Comparison of ENCODE assay signal across 23 mouse cellular contexts in genomic region chr1:65103273-65103672, GRCm38 (mm10). TPM values are rescaled to one million over a fixed set of nuclear protein-coding genes. Genes with fewer than 3 reads are reported as not detected.
DNase-seq lines count a peak whose midpoint lies in the region; ATAC-seq and TF ChIP-seq lines count a peak whose summit lies in the region.
"Had no signal": no experiment of that assay in that cellular context is flagged by ENCODE, and none has a peak within 500 bp of the region (broad histone marks: within the 10 kb centered on the region; RNA-seq: fewer than 3 reads in every experiment).

Gene Cryga, minus strand, starts transcription at chr1:65103373.

- no peak within 1 kb of the TSS for H3K4me2 ChIP-seq in midbrain, embryonic 11.5 days
- no peak within 1 kb of the TSS for H3K4me2 ChIP-seq in midbrain, embryonic 13.5 days (replicated peaks)
- no peak within 1 kb of the TSS for H3K4me2 ChIP-seq in forebrain, embryonic 12.5 days

- ATAC-seq in midbrain, embryonic 11.5 days (ENCODE audit: low FRiP score): no peak
- no peak for ATAC-seq in midbrain, embryonic 13.5 days
- ATAC-seq in forebrain, embryonic 12.5 days (ENCODE audit: low FRiP score): no peak
- ATAC-seq: activated CD4-positive, CD25-positive, alpha-beta regulatory T cell, adult 4 months; forebrain, embryonic 14.5 days; forebrain, embryonic 16.5 days; Patski had no signal

- no peak within 1 kb of the TSS for H3K27ac ChIP-seq in midbrain, embryonic 11.5 days (ENCODE audit: low read depth, low read length)
- no peak within 1 kb of the TSS for H3K27ac ChIP-seq in midbrain, embryonic 13.5 days
- no peak within 1 kb of the TSS for H3K27ac ChIP-seq in ES-Bruce4 (ENCODE audit: insufficient read depth, low read length)
- no peak within 1 kb of the TSS for H3K27ac ChIP-seq in forebrain, embryonic 12.5 days

- no peak for TF ChIP-seq EP300 in ES-Bruce4 (IDR thresholded peaks at IDR 0.05; ENCODE audit: insufficient read depth, low read depth, low read length)

- H3K9me3 ChIP-seq in midbrain, embryonic 11.5 days (ENCODE audit: control insufficient read depth, low read length): no peaks in the 10 kb centered on the region
- H3K9me3 ChIP-seq in midbrain, embryonic 13.5 days: no peaks in the 10 kb centered on the region
- no peaks in the 10 kb centered on the region for H3K9me3 ChIP-seq in ES-Bruce4 (replicated peaks; ENCODE audit: control insufficient read depth, insufficient read depth, low read length, poor library complexity, severe bottlenecking)
- no peaks in the 10 kb centered on the region for H3K9me3 ChIP-seq in forebrain, embryonic 12.5 days
- H3K9me3 ChIP-seq: G1E had no signal

- no peaks in the 10 kb centered on the region for H3K4me1 ChIP-seq in midbrain, embryonic 11.5 days (ENCODE audit: control insufficient read depth, insufficient read depth, low read length)
- H3K4me1 ChIP-seq in midbrain, embryonic 13.5 days (replicated peaks): no peaks in the 10 kb centered on the region
- peaks cover 2% of the 10 kb centered on the region for H3K4me1 ChIP-seq in ES-Bruce4 (ENCODE audit: control insufficient read depth, insufficient read depth, low read length)
- H3K4me1 ChIP-seq in forebrain, embryonic 12.5 days: no peaks in the 10 kb centered on the region

- no peaks in the 10 kb centered on the region for H3K36me3 ChIP-seq in midbrain, embryonic 11.5 days (ENCODE audit: control insufficient read depth, insufficient read depth, low read length)
- H3K36me3 ChIP-seq in midbrain, embryonic 13.5 days: no peaks in the 10 kb centered on the region
- no peaks in the 10 kb centered on the region for H3K36me3 ChIP-seq in ES-Bruce4 (ENCODE audit: control insufficient read depth, insufficient read depth, low read length, poor library complexity, severe bottlenecking)
- H3K36me3 ChIP-seq in forebrain, embryonic 12.5 days (replicated peaks): no peaks in the 10 kb centered on the region
- H3K36me3 ChIP-seq: G1E had no signal

- H3K27me3 ChIP-seq in midbrain, embryonic 11.5 days (ENCODE audit: control insufficient read depth, insufficient read depth, low read length): no peaks in the 10 kb centered on the region
- no peaks in the 10 kb centered on the region for H3K27me3 ChIP-seq in midbrain, embryonic 13.5 days
- H3K27me3 ChIP-seq in ES-Bruce4 (ENCODE audit: control insufficient read depth, insufficient read depth, low read length, poor library complexity, severe bottlenecking): no peaks in the 10 kb centered on the region
- no peaks in the 10 kb centered on the region for H3K27me3 ChIP-seq in forebrain, embryonic 12.5 days

- TF ChIP-seq CTCF in ES-Bruce4 (IDR thresholded peaks at IDR 0.05; ENCODE audit: low read depth, low read length): no peak

- TF ChIP-seq POLR2A in ES-Bruce4 (IDR thresholded peaks at IDR 0.05; ENCODE audit: insufficient read depth, low read length): no peak

- H3K4me3 ChIP-seq in midbrain, embryonic 11.5 days (ENCODE audit: low read depth, low read length): no peak within 1 kb of the TSS
- H3K4me3 ChIP-seq in midbrain, embryonic 13.5 days (replicated peaks): no peak within 1 kb of the TSS
- peak within 1 kb of the TSS; percentile 46; the same call in 1 of the 2 replicates for H3K4me3 ChIP-seq in ES-Bruce4 (ENCODE audit: low read depth, low read length)
- H3K4me3 ChIP-seq in forebrain, embryonic 12.5 days (replicated peaks): no peak within 1 kb of the TSS

- WGBS in midbrain, embryonic 11.5 days: 87% methylated on average over 11 of the region's 11 CpGs
- WGBS in midbrain, embryonic 13.5 days: 87% methylated on average over 11 of the region's 11 CpGs
- 89% methylated on average over 11 of the region's 11 CpGs for WGBS in forebrain, embryonic 12.5 days

- no peak within 1 kb of the TSS for H3K9ac ChIP-seq in midbrain, embryonic 11.5 days (ENCODE audit: low read length)
- no peak within 1 kb of the TSS for H3K9ac ChIP-seq in midbrain, embryonic 13.5 days (replicated peaks)
- H3K9ac ChIP-seq in ES-Bruce4 (ENCODE audit: low read depth, poor library complexity, severe bottlenecking): no peak within 1 kb of the TSS
- H3K9ac ChIP-seq in forebrain, embryonic 12.5 days: no peak within 1 kb of the TSS

- DNase-seq in midbrain, embryonic 11.5 days (ENCODE audit: low spot score, missing footprints): peak; percentile 41
- peak; percentile 27 for DNase-seq in R1 (ENCODE audit: low read depth, low spot score)
- no peak for DNase-seq in lung, postnatal 10 days
- DNase-seq in urinary bladder, postnatal 4 days (ENCODE audit: low spot score in 2 of 2): no peak
- DNase-seq: adrenal gland, adult 8-10 months; adrenal gland, postnatal 25 days; cerebellum, adult 11-12 months; cerebellum, adult 2 months; cerebellum, adult 9-10 months; cerebellum, postnatal 10 days; cerebellum, postnatal 25 days had no signal

RNA-seq across cellular contexts. Expression of gene Cryga, which starts in this region (rescaled TPM):
- polyA plus RNA-seq in midbrain, embryonic 11.5 days (2014; fragmentation: Nextera tagmentation; extraction: Ambion mirVana): not detected in 2 replicates
- polyA plus RNA-seq in midbrain, embryonic 13.5 days (2015; fragmentation: Nextera tagmentation; extraction: Ambion mirVana): not detected in 2 replicates
- not detected in 2 replicates for polyA plus RNA-seq in ES-Bruce4 (2011; ENCODE audit: insufficient read depth, insufficient read length, low read depth, missing spikeins)
- 0.33 TPM in 1 of 2 replicates, not detected in the other for polyA plus RNA-seq in forebrain, embryonic 12.5 days (2016; fragmentation: Nextera tagmentation; extraction: Ambion mirVana)
- polyA plus RNA-seq: activated CD4-positive, CD25-positive, alpha-beta regulatory T cell, adult 4 months; C2C12; embryonic facial prominence, embryonic 11.5 days; embryonic facial prominence, embryonic 14.5 days; forebrain, embryonic 11.5 days; forebrain, embryonic 16.5 days; G1E; Patski had no signal

Comparison
In these comparisons a context has a peak if more than half of its experiments do, and no peak if none do; other contexts are left out.
1. Peak in DNase-seq in midbrain, embryonic 11.5 days; RNA of the gene not detected or under 1 TPM.